Mouse (Mus musculus): ENCODE measurements around the gene Pde8a. TPM values are rescaled to one million over a fixed set of nuclear protein-coding genes. Genes with fewer than 3 reads are reported as not detected.
"Not testable (repeated sequence)": the region's sequence is repeated elsewhere in the genome, so short reads cannot be mapped to it uniquely, and the experiment has no call there.

Pde8a gene
- polyA plus RNA-seq, 1 experiment from 2014 or later: 2.1 TPM

- H3K4me3 ChIP-seq (replicated peaks; ENCODE audit: low read length): no peak overlapping the region
- H3K4me1 ChIP-seq (replicated peaks; ENCODE audit: control insufficient read depth, insufficient read depth, low read length): no peaks in the 10 kb centered on the region
- H3K9me3 ChIP-seq (ENCODE audit: control insufficient read depth, low read length): no peaks in the 10 kb centered on the region
- no peaks in the 10 kb centered on the region for H3K27me3 ChIP-seq (replicated peaks; ENCODE audit: control insufficient read depth, insufficient read depth, low read length)
- H3K9ac ChIP-seq (replicated peaks; ENCODE audit: low read depth, low read length): no peak overlapping the region
- no peaks in the 10 kb centered on the region for H3K36me3 ChIP-seq (ENCODE audit: control insufficient read depth, insufficient read depth)
- no peak overlapping the region for H3K4me2 ChIP-seq (ENCODE audit: low read length)
- ATAC-seq: no peak
- no peak overlapping the region for H3K27ac ChIP-seq (ENCODE audit: low read length)
Observed at GRCm38 (mm10) chr7:81183181-81183580, 30.2 kb upstream of the Pde8a start.

DNA sequence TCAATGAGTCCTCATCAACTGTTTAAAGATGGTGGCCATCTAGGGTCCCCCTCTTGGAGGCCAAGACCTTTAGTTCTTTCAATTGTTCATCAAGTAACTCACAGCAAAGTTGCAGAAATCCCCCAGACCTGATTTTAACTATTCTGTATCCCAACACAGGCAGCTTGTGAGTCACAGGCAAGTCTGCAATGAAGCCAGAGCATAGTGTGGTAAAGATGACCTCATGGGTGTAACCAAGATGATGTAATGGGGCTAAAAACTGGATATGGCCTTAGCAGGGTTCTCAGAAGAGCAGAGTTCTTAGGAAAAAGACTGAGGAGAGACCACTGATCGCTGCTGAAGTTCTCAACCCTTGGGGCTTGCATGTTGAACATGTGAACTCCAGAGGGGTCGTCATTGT, 29.3 kb upstream of the Pde8a start:
- Histone ChIP-seq H3K4me2 (ENCODE audit: low read length) (no peak overlapping the region), H3K9ac (replicated peaks; ENCODE audit: low read depth, low read length) (no peak overlapping the region), H3K27ac (ENCODE audit: low read length) (no peak overlapping the region), H3K4me1 (replicated peaks; ENCODE audit: control insufficient read depth, insufficient read depth, low read length) (no peaks in the 10 kb centered on the region), H3K36me3 (ENCODE audit: control insufficient read depth, insufficient read depth) (no peaks in the 10 kb centered on the region), H3K9me3 (ENCODE audit: control insufficient read depth, low read length) (no peaks in the 10 kb centered on the region), H3K27me3 (replicated peaks; ENCODE audit: control insufficient read depth, insufficient read depth, low read length) (no peaks in the 10 kb centered on the region), H3K4me3 (replicated peaks; ENCODE audit: low read length) (no peak overlapping the region)
- ATAC-seq: no peak
- 86% methylated on average over 2 of the region's 2 CpGs for WGBS

- Histone ChIP-seq H3K9ac (replicated peaks; ENCODE audit: low read depth, low read length) (no peak overlapping the region), H3K4me1 (replicated peaks; ENCODE audit: control insufficient read depth, insufficient read depth, low read length) (no peaks in the 10 kb centered on the region), H3K27ac (ENCODE audit: low read length) (no peak overlapping the region), H3K27me3 (replicated peaks; ENCODE audit: control insufficient read depth, insufficient read depth, low read length) (no peaks in the 10 kb centered on the region), H3K9me3 (ENCODE audit: control insufficient read depth, low read length) (no peaks in the 10 kb centered on the region), H3K36me3 (ENCODE audit: control insufficient read depth, insufficient read depth) (no peaks in the 10 kb centered on the region), H3K4me2 (ENCODE audit: low read length) (no peak overlapping the region), H3K4me3 (replicated peaks; ENCODE audit: low read length) (no peak overlapping the region)
- ATAC-seq: no peak
- WGBS: 89% methylated on average over 1 of the region's 1 CpGs
Observed at GRCm38 (mm10) chr7:81184651-81185050, 28.7 kb upstream of the Pde8a start.

- not testable (repeated sequence) for H3K27me3 ChIP-seq (replicated peaks; ENCODE audit: control insufficient read depth, insufficient read depth, low read length); H3K9ac ChIP-seq (replicated peaks; ENCODE audit: low read depth, low read length); H3K4me3 ChIP-seq (replicated peaks; ENCODE audit: low read length); H3K36me3 ChIP-seq (ENCODE audit: control insufficient read depth, insufficient read depth); ATAC-seq; H3K27ac ChIP-seq (ENCODE audit: low read length); H3K9me3 ChIP-seq (ENCODE audit: control insufficient read depth, low read length); H3K4me2 ChIP-seq (ENCODE audit: low read length); H3K4me1 ChIP-seq (replicated peaks; ENCODE audit: control insufficient read depth, insufficient read depth, low read length)
Observed at GRCm38 (mm10) chr7:81186036-81186435, 27.4 kb upstream of the Pde8a start.

DNA sequence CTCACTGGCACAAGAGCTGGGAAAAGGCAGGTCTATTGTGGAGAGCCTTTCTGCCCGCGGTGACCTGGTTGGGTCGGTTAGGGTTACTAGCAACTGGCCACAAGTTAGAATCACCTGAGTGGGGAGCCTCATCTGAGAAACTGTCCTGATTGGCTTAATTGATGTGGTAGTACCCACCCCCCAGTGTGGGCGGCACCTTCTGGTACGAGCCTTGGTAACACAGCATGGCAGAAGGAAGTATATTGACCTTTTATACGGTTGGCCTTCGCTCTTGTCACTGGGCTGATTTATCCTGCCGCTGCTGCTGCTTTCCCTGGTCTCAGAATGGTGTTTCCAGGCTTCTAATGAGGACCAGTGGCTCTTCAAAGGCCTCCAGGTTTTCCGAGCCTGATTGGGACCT, 24.2 kb upstream of the Pde8a start:
- H3K4me2 ChIP-seq (ENCODE audit: low read length): no peak overlapping the region
- no peaks in the 10 kb centered on the region for H3K4me1 ChIP-seq (replicated peaks; ENCODE audit: control insufficient read depth, insufficient read depth, low read length)
- no peaks in the 10 kb centered on the region for H3K27me3 ChIP-seq (replicated peaks; ENCODE audit: control insufficient read depth, insufficient read depth, low read length)
- no peak overlapping the region for H3K4me3 ChIP-seq (replicated peaks; ENCODE audit: low read length)
- ATAC-seq: no peak
- H3K27ac ChIP-seq (ENCODE audit: low read length): no peak overlapping the region
- H3K36me3 ChIP-seq (ENCODE audit: control insufficient read depth, insufficient read depth): no peaks in the 10 kb centered on the region
- no peaks in the 10 kb centered on the region for H3K9me3 ChIP-seq (ENCODE audit: control insufficient read depth, low read length)
- H3K9ac ChIP-seq (replicated peaks; ENCODE audit: low read depth, low read length): no peak overlapping the region
- 87% methylated on average over 9 of the region's 9 CpGs for WGBS

- Histone ChIP-seq H3K27me3 (replicated peaks; ENCODE audit: control insufficient read depth, insufficient read depth, low read length) (no peaks in the 10 kb centered on the region), H3K9me3 (ENCODE audit: control insufficient read depth, low read length) (no peaks in the 10 kb centered on the region), H3K4me3 (replicated peaks; ENCODE audit: low read length) (no peak overlapping the region), H3K4me2 (ENCODE audit: low read length) (no peak overlapping the region), H3K4me1 (replicated peaks; ENCODE audit: control insufficient read depth, insufficient read depth, low read length) (no peaks in the 10 kb centered on the region), H3K36me3 (ENCODE audit: control insufficient read depth, insufficient read depth) (no peaks in the 10 kb centered on the region), H3K27ac (ENCODE audit: low read length) (no peak overlapping the region), H3K9ac (replicated peaks; ENCODE audit: low read depth, low read length) (no peak overlapping the region)
- 72% methylated on average over 4 of the region's 4 CpGs for WGBS
- ATAC-seq: no peak
Observed at GRCm38 (mm10) chr7:81195509-81195908, 17.9 kb upstream of the Pde8a start.

DNA sequence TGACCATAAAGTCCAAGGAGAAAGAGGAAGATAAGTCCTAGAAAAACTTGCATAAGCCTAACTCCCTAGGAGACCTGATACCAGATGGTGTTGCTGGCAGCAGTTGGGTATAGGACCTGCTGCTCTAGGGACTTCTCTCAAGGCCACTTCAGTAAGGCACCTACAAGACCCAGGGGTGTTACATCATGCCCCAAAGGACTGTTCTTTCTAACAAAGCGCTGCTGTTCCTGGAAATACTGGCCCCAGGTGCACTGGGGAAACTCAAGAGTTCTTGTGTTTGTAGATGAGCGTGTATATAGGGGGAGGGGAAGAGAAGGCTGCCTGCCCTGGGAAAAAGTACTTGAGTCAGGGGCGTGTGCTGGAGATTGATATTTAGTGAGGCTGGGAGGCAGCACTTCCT, 16.6 kb upstream of the Pde8a start:
- ATAC-seq: no peak
- no peak overlapping the region for H3K4me2 ChIP-seq (ENCODE audit: low read length)
- H3K9me3 ChIP-seq (ENCODE audit: control insufficient read depth, low read length): no peaks in the 10 kb centered on the region
- WGBS: 72% methylated on average over 3 of the region's 3 CpGs
- no peaks in the 10 kb centered on the region for H3K36me3 ChIP-seq (ENCODE audit: control insufficient read depth, insufficient read depth)
- no peaks in the 10 kb centered on the region for H3K4me1 ChIP-seq (replicated peaks; ENCODE audit: control insufficient read depth, insufficient read depth, low read length)
- no peak overlapping the region for H3K4me3 ChIP-seq (replicated peaks; ENCODE audit: low read length)
- H3K9ac ChIP-seq (replicated peaks; ENCODE audit: low read depth, low read length): no peak overlapping the region
- no peak overlapping the region for H3K27ac ChIP-seq (ENCODE audit: low read length)
- no peaks in the 10 kb centered on the region for H3K27me3 ChIP-seq (replicated peaks; ENCODE audit: control insufficient read depth, insufficient read depth, low read length)

DNA sequence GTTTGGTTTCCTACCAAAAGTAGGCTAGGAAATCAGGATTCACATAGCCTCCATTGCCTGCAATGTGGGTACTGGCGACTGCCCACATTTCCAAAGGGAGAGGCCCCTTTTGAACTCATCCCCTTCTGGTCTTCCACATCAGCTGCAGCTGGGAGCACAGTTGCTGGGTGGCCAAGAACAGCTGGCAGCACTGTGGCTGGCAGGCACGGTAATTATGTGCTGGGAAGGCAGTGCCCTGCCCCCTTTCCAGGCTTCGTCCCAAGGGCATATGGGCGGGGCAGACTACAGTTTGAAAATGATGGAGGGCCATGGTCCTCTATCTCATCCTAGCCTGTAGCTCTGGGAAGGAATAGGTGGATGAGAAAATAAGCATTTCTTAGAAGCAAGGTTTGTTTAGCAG, 14.9 kb upstream of the Pde8a start:
- no peaks in the 10 kb centered on the region for H3K4me1 ChIP-seq (replicated peaks; ENCODE audit: control insufficient read depth, insufficient read depth, low read length)
- 37% methylated on average over 4 of the region's 4 CpGs for WGBS
- H3K9me3 ChIP-seq (ENCODE audit: control insufficient read depth, low read length): no peaks in the 10 kb centered on the region
- ATAC-seq: no peak
- H3K4me3 ChIP-seq (replicated peaks; ENCODE audit: low read length): no peak overlapping the region
- no peak overlapping the region for H3K9ac ChIP-seq (replicated peaks; ENCODE audit: low read depth, low read length)
- no peak overlapping the region for H3K27ac ChIP-seq (ENCODE audit: low read length)
- no peak overlapping the region for H3K4me2 ChIP-seq (ENCODE audit: low read length)
- H3K27me3 ChIP-seq (replicated peaks; ENCODE audit: control insufficient read depth, insufficient read depth, low read length): no peaks in the 10 kb centered on the region
- H3K36me3 ChIP-seq (ENCODE audit: control insufficient read depth, insufficient read depth): no peaks in the 10 kb centered on the region

DNA sequence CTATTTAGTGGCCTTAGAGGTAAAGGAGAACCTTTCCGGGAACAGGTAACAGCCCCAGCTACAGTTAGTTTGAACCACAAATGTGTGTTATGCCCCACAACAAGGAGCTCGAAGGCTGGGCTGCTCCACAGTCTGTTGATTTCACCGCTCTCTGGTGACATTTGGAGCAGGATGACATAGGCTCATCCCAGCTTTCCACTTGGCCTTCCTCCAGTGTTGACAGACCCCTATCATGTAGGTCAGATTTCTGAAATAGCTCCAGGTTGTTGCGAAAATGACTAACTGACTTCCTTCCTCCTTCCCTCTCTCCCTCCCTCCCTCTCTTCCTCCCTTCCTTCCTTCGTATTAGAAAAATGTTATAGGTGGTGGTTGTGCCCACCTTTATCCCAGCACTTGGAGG, 14.3 kb upstream of the Pde8a start:
- H3K27me3 ChIP-seq (replicated peaks; ENCODE audit: control insufficient read depth, insufficient read depth, low read length): no peaks in the 10 kb centered on the region
- no peaks in the 10 kb centered on the region for H3K4me1 ChIP-seq (replicated peaks; ENCODE audit: control insufficient read depth, insufficient read depth, low read length)
- no peak overlapping the region for H3K27ac ChIP-seq (ENCODE audit: low read length)
- WGBS: 78% methylated on average over 5 of the region's 5 CpGs
- no peak overlapping the region for H3K4me3 ChIP-seq (replicated peaks; ENCODE audit: low read length)
- no peak for ATAC-seq
- H3K4me2 ChIP-seq (ENCODE audit: low read length): no peak overlapping the region
- H3K9me3 ChIP-seq (ENCODE audit: control insufficient read depth, low read length): no peaks in the 10 kb centered on the region
- H3K9ac ChIP-seq (replicated peaks; ENCODE audit: low read depth, low read length): no peak overlapping the region
- H3K36me3 ChIP-seq (ENCODE audit: control insufficient read depth, insufficient read depth): no peaks in the 10 kb centered on the region

GRCm38 (mm10) chr7:81199757-81200156, 13.6 kb upstream of the Pde8a start:
- no peak overlapping the region for H3K9ac ChIP-seq (replicated peaks; ENCODE audit: low read depth, low read length)
- no peak overlapping the region for H3K4me3 ChIP-seq (replicated peaks; ENCODE audit: low read length)
- H3K4me2 ChIP-seq (ENCODE audit: low read length): no peak overlapping the region
- ATAC-seq: no peak
- 72% methylated on average over 4 of the region's 4 CpGs for WGBS
- no peak overlapping the region for H3K27ac ChIP-seq (ENCODE audit: low read length)
- H3K27me3 ChIP-seq (replicated peaks; ENCODE audit: control insufficient read depth, insufficient read depth, low read length): no peaks in the 10 kb centered on the region
- H3K4me1 ChIP-seq (replicated peaks; ENCODE audit: control insufficient read depth, insufficient read depth, low read length): no peaks in the 10 kb centered on the region
- H3K36me3 ChIP-seq (ENCODE audit: control insufficient read depth, insufficient read depth): no peaks in the 10 kb centered on the region
- H3K9me3 ChIP-seq (ENCODE audit: control insufficient read depth, low read length): no peaks in the 10 kb centered on the region
